Mouse (Mus musculus) liver, postnatal 0 days (tissue): ENCODE data around the gene Tex21.

Experiments used
- CTCF ChIP-seq: sonication (generic); IDR thresholded peaks from 2 replicates; pipeline ENCODE4 v1.5.1; 2016; ENCODE audit warnings: antibody characterized with exemption, low read depth
- EP300 ChIP-seq: IDR thresholded peaks from 2 replicates; pipeline ENCODE4 v1.6.1; 2016; ENCODE audit warnings: antibody characterized with exemption, low read depth, mild to moderate bottlenecking

DNA sequence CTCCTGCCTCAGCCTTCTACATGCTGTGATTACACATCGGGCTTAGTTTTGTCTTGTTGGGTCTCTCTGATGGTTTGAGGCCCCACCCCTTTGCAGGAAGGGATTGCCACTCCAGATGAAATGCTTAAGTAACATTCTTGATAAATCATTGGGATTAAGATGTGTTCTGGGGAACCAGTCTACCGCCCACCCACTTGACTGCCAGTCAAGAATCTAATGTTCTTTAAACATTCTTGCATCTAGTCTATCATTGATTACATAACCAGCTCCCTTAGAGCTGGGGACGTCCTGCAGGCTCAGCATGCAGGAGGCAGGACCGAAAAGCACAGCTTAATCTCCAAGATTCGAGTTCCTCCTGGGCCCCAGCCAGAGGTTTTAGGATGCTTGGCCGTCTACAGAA is 31.7 kb upstream of the Tex21 start:
- TF ChIP-seq CTCF (no peak), EP300 (no peak)
